Mouse (Mus musculus) heart, adult 2 months (tissue): Measurements from ENCODE around the gene Gpr157.
A peak's percentile ranks its signal among the peaks of the same experiment; 100 is the strongest.

ENCODE experiments used
- CTCF ChIP-seq: fragments of 200-600 bp; IDR thresholded peaks from 2 replicates; pipeline ENCODE4 v1.8.1; 2022; ENCODE audit warnings: antibody characterized with exemption, mild to moderate bottlenecking, moderate library complexity
- EP300 ChIP-seq: fragments of 200-500 bp; IDR thresholded peaks from 2 replicates; pipeline ENCODE4 v1.6.1; 2011; ENCODE audit warnings: low read depth, low read length, control low read depth; ENCODE audit not compliant: insufficient read depth

DNA sequence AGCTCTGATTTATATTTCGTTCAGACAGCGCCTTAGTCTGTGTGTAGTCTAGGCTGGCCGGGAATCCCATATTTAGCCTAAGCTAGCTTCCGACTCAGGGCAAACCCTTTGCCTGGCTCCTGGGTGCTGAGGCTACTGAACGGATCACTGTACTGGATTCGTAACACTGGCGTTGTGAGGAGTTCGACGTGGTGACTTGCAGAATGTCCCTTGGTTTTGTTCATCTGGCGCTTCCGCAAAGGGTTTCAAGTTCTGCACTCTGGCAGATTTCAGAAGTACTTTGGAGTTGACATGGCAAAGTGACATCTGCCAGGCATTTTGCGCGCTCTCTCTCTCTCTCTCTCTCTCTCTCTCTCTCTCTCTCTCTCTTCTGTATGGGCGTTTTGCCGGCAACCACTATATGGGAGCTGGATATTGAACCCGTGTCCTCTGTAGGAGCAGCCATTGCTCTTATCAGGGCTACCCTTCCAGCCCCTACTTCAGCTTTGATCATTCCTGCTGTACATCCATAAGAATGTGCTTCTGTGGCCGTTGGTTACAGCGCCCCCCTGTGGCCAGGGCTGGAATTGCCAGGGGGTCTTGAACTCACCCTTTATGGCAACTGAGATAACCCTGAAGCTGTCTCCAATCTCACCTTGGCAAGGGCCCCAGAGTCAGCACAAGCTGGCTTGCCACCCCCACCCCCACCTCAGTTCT, 4.9 kb downstream of the Gpr157 start:
- TF ChIP-seq CTCF (peak; percentile 87), EP300 (no peak)
